Mouse (Mus musculus) embryonic facial prominence, embryonic 12.5 days (tissue): ENCODE measurements around the gene Tead1. TPM values are rescaled to one million over a fixed set of nuclear protein-coding genes. Genes with fewer than 3 reads are reported as not detected.

Experiments used
- ATAC-seq: fragments of 200-750 bp; cut with Nextera tagmentation; 2 replicates; pipeline ENCODE4 v1.8.0; 2017; ENCODE audit not compliant: insufficient number of reproducible peaks, insufficient read depth, low FRiP score, low TSS enrichment
- H3K27ac ChIP-seq: fragments of 300-500 bp; sonication (generic); 2 replicates; pipeline ENCODE4 v1.5.1; 2016; ENCODE audit warnings: mild to moderate bottlenecking
- H3K27me3 ChIP-seq: fragments of 300-500 bp; sonication (generic); 2 replicates; pipeline ENCODE4 v1.6.1; 2016; ENCODE audit warnings: mild to moderate bottlenecking, moderate library complexity
- H3K36me3 ChIP-seq: fragments of 300-500 bp; sonication (generic); 2 replicates; pipeline ENCODE4 v1.6.1; 2016; ENCODE audit warnings: mild to moderate bottlenecking
- H3K4me1 ChIP-seq: fragments of 300-500 bp; sonication (generic); 2 replicates; pipeline ENCODE4 v1.6.1; 2016
- H3K4me2 ChIP-seq: fragments of 300-500 bp; sonication (generic); replicated peaks from 2 replicates; pipeline ENCODE4 v1.6.1; 2016; ENCODE audit warnings: mild to moderate bottlenecking, moderate library complexity
- H3K4me3 ChIP-seq: fragments of 300-500 bp; sonication (generic); 2 replicates; pipeline ENCODE4 v1.5.1; 2016; ENCODE audit warnings: mild to moderate bottlenecking
- H3K9ac ChIP-seq: fragments of 300-500 bp; sonication (generic); 2 replicates; pipeline ENCODE4 v1.6.1; 2016; ENCODE audit warnings: mild to moderate bottlenecking, moderate library complexity
- H3K9me3 ChIP-seq: fragments of 300-500 bp; sonication (generic); 2 replicates; pipeline ENCODE4 v1.6.1; 2016; ENCODE audit warnings: mild to moderate bottlenecking, moderate library complexity
- WGBS: fragments of 180-500 bp; shearing (Covaris S2); methylation state at CpG from one replicate; pipeline ENCODE4 v1.1.7; 2016; 5-methylcytosine and 5-hydroxymethylcytosine counted together
- polyA plus RNA-seq: library from polyadenylated mRNA; unstranded; fragments of >200 nt; fragmentation: Nextera tagmentation; extraction: Ambion mirVana; gene quantifications from 2 replicates; pipeline ENCODE4 v1.2.1, GENCODE M21; 2016

Tead1 gene
- polyA plus RNA-seq, 1 experiment from 2014 or later, result 32.8 TPM

GRCm38 (mm10) chr7:112713509-112713908 lies 34.4 kb downstream of the Tead1 start:
- Histone ChIP-seq H3K9me3 (no peaks in the 10 kb centered on the region), H3K27me3 (no peaks in the 10 kb centered on the region), H3K9ac (no peak overlapping the region), H3K4me1 (peaks cover 40% of the 10 kb centered on the region), H3K36me3 (no peaks in the 10 kb centered on the region), H3K27ac (no peak overlapping the region), H3K4me2 (no peak overlapping the region), H3K4me3 (no peak overlapping the region)
- WGBS, result 73% methylated on average over 5 of the region's 5 CpGs
- ATAC-seq, result no peak

- Histone ChIP-seq H3K4me2 (no peak overlapping the region), H3K27me3 (no peaks in the 10 kb centered on the region), H3K9ac (no peak overlapping the region), H3K4me3 (no peak overlapping the region), H3K27ac (no peak overlapping the region), H3K9me3 (no peaks in the 10 kb centered on the region), H3K4me1 (peaks cover 32% of the 10 kb centered on the region), H3K36me3 (no peaks in the 10 kb centered on the region)
- 82% methylated on average over 6 of the region's 6 CpGs for WGBS
- ATAC-seq, result no peak
Measured at GRCm38 (mm10) chr7:112714783-112715182, 35.7 kb downstream of the Tead1 start.

GRCm38 (mm10) chr7:112716701-112717100 lies 37.6 kb downstream of the Tead1 start:
- no peak overlapping the region for H3K4me3 ChIP-seq
- no peak overlapping the region for H3K27ac ChIP-seq
- no peak overlapping the region for H3K4me2 ChIP-seq
- H3K27me3 ChIP-seq, result no peaks in the 10 kb centered on the region
- H3K4me1 ChIP-seq, result peaks cover 44% of the 10 kb centered on the region
- no peak overlapping the region for H3K9ac ChIP-seq
- no peak for ATAC-seq
- WGBS, result 85% methylated on average over 6 of the region's 6 CpGs
- H3K36me3 ChIP-seq, result no peaks in the 10 kb centered on the region
- H3K9me3 ChIP-seq, result no peaks in the 10 kb centered on the region

GRCm38 (mm10) chr7:112717676-112718075 lies 38.6 kb downstream of the Tead1 start:
- Histone ChIP-seq H3K4me1 (peaks cover 42% of the 10 kb centered on the region), H3K4me2 (no peak overlapping the region), H3K9me3 (no peaks in the 10 kb centered on the region), H3K27ac (no peak overlapping the region), H3K9ac (no peak overlapping the region), H3K36me3 (no peaks in the 10 kb centered on the region), H3K27me3 (no peaks in the 10 kb centered on the region), H3K4me3 (no peak overlapping the region)
- no peak for ATAC-seq
- 16% methylated on average over 2 of the region's 2 CpGs for WGBS

GRCm38 (mm10) chr7:112719394-112720142 lies 40.5 kb downstream of the Tead1 start:
- H3K4me1 ChIP-seq, result peaks cover 38% of the 10 kb centered on the region
- WGBS, result 14% methylated on average over 11 of the region's 11 CpGs
- no peak overlapping the region for H3K9ac ChIP-seq
- H3K27me3 ChIP-seq, result no peaks in the 10 kb centered on the region
- no peaks in the 10 kb centered on the region for H3K9me3 ChIP-seq
- peak overlapping the region; percentile 44 for H3K4me2 ChIP-seq
- no peak overlapping the region for H3K27ac ChIP-seq
- no peak overlapping the region for H3K4me3 ChIP-seq
- no peak for ATAC-seq
- H3K36me3 ChIP-seq, result no peaks in the 10 kb centered on the region

GRCm38 (mm10) chr7:112720143-112720988 lies 41.2 kb downstream of the Tead1 start:
- Histone ChIP-seq H3K4me1 (peaks cover 38% of the 10 kb centered on the region), H3K36me3 (no peaks in the 10 kb centered on the region)

GRCm38 (mm10) chr7:112720989-112721337 lies 41.8 kb downstream of the Tead1 start:
- Histone ChIP-seq H3K36me3 (no peaks in the 10 kb centered on the region), H3K4me1 (peaks cover 38% of the 10 kb centered on the region), H3K9me3 (no peaks in the 10 kb centered on the region), H3K27ac (peak overlapping the region; percentile 78; the same call in 1 of the 2 replicates), H3K9ac (peak overlapping the region; percentile 15; the same call in 1 of the 2 replicates), H3K27me3 (no peaks in the 10 kb centered on the region), H3K4me2 (peak overlapping the region; percentile 44), H3K4me3 (no peak overlapping the region)
- WGBS, result 22% methylated on average over 4 of the region's 4 CpGs
- no peak for ATAC-seq

More at GRCm38 (mm10) chr7:112720143-112720988, 41.2 kb downstream of the Tead1 start:
- no peaks in the 10 kb centered on the region for H3K27me3 ChIP-seq
- 17% methylated on average over 23 of the region's 23 CpGs for WGBS
- H3K27ac ChIP-seq, result peak overlapping the region; percentile 78; the same call in 1 of the 2 replicates
- peak overlapping the region; percentile 44 for H3K4me2 ChIP-seq
- H3K9me3 ChIP-seq, result no peaks in the 10 kb centered on the region
- H3K9ac ChIP-seq, result peak overlapping the region; percentile 15
- H3K4me3 ChIP-seq, result no peak overlapping the region
- ATAC-seq, result peak; percentile 62; the same call in 1 of the 2 replicates

GRCm38 (mm10) chr7:112721859-112722258 lies 42.7 kb downstream of the Tead1 start:
- H3K9me3 ChIP-seq, result no peaks in the 10 kb centered on the region
- no peak overlapping the region for H3K9ac ChIP-seq
- no peak overlapping the region for H3K27ac ChIP-seq
- H3K36me3 ChIP-seq, result no peaks in the 10 kb centered on the region
- ATAC-seq, result no peak
- H3K4me3 ChIP-seq, result no peak overlapping the region
- WGBS, result 82% methylated on average over 4 of the region's 4 CpGs
- H3K4me1 ChIP-seq, result peaks cover 34% of the 10 kb centered on the region
- H3K4me2 ChIP-seq, result no peak overlapping the region
- H3K27me3 ChIP-seq, result no peaks in the 10 kb centered on the region

GRCm38 (mm10) chr7:112728399-112728798 lies 49.3 kb downstream of the Tead1 start:
- peaks cover 48% of the 10 kb centered on the region for H3K4me1 ChIP-seq
- no peak overlapping the region for H3K9ac ChIP-seq
- H3K4me2 ChIP-seq, result no peak overlapping the region
- no peaks in the 10 kb centered on the region for H3K36me3 ChIP-seq
- H3K9me3 ChIP-seq, result no peaks in the 10 kb centered on the region
- no peaks in the 10 kb centered on the region for H3K27me3 ChIP-seq
- H3K4me3 ChIP-seq, result no peak overlapping the region
- WGBS, result 78% methylated on average over 2 of the region's 2 CpGs
- no peak overlapping the region for H3K27ac ChIP-seq
- no peak for ATAC-seq

GRCm38 (mm10) chr7:112730209-112730608 lies 51.1 kb downstream of the Tead1 start:
- Histone ChIP-seq H3K4me2 (no peak overlapping the region), H3K9me3 (no peaks in the 10 kb centered on the region), H3K4me3 (no peak overlapping the region), H3K27ac (no peak overlapping the region), H3K4me1 (peaks cover 54% of the 10 kb centered on the region), H3K9ac (no peak overlapping the region), H3K27me3 (no peaks in the 10 kb centered on the region), H3K36me3 (no peaks in the 10 kb centered on the region)
- 41% methylated on average over 5 of the region's 5 CpGs for WGBS
- no peak for ATAC-seq

GRCm38 (mm10) chr7:112731584-112731983 lies 52.5 kb downstream of the Tead1 start:
- no peaks in the 10 kb centered on the region for H3K27me3 ChIP-seq
- no peaks in the 10 kb centered on the region for H3K9me3 ChIP-seq
- H3K4me1 ChIP-seq, result peaks cover 54% of the 10 kb centered on the region
- H3K27ac ChIP-seq, result no peak overlapping the region
- WGBS, result 67% methylated on average over 8 of the region's 8 CpGs
- no peak overlapping the region for H3K9ac ChIP-seq
- no peak for ATAC-seq
- H3K4me3 ChIP-seq, result no peak overlapping the region
- H3K36me3 ChIP-seq, result no peaks in the 10 kb centered on the region
- no peak overlapping the region for H3K4me2 ChIP-seq

- no peak for ATAC-seq
Measured at GRCm38 (mm10) chr7:112739174-112739573, 60.1 kb downstream of the Tead1 start.

More at GRCm38 (mm10) chr7:112739174-112739573, 60.1 kb downstream of the Tead1 start:
- no peak overlapping the region for H3K4me3 ChIP-seq
- H3K4me1 ChIP-seq, result peaks cover 48% of the 10 kb centered on the region
- H3K36me3 ChIP-seq, result no peaks in the 10 kb centered on the region
- 84% methylated on average over 6 of the region's 6 CpGs for WGBS
- H3K9ac ChIP-seq, result no peak overlapping the region
- H3K9me3 ChIP-seq, result no peaks in the 10 kb centered on the region
- H3K4me2 ChIP-seq, result no peak overlapping the region
- H3K27me3 ChIP-seq, result no peaks in the 10 kb centered on the region
- no peak overlapping the region for H3K27ac ChIP-seq
